Mouse (Mus musculus): ENCODE results near the gene Tufm. TPM values are rescaled to one million over a fixed set of nuclear protein-coding genes. Genes with fewer than 3 reads are reported as not detected.

Tufm gene
- total RNA-seq, 2 experiments from 2014 or later, result 77.2 to 78.8 TPM

- no peak for DNase-seq (ENCODE audit: extremely low spot score in 1 of 2, low spot score in 1 of 2)
Observed at GRCm38 (mm10) chr7:126496475-126496874, 9.3 kb downstream of the Tufm start.

GRCm38 (mm10) chr7:126497966-126498365, 10.8 kb downstream of the Tufm start:
- no peak for DNase-seq (ENCODE audit: extremely low spot score in 1 of 2, low spot score in 1 of 2)

GRCm38 (mm10) chr7:126499416-126499815, 12.3 kb downstream of the Tufm start:
- no peak for DNase-seq (ENCODE audit: extremely low spot score in 1 of 2, low spot score in 1 of 2)

- DNase-seq (ENCODE audit: extremely low spot score in 1 of 2, low spot score in 1 of 2), result no peak
Observed at GRCm38 (mm10) chr7:126501684-126502022, 14.5 kb downstream of the Tufm start.

GRCm38 (mm10) chr7:126502023-126502741, 15.0 kb downstream of the Tufm start:
- peak; percentile 87 to 94 for DNase-seq (ENCODE audit: extremely low spot score in 1 of 2, low spot score in 1 of 2)

GRCm38 (mm10) chr7:126502751-126503150, 15.6 kb downstream of the Tufm start:
- DNase-seq (ENCODE audit: extremely low spot score in 1 of 2, low spot score in 1 of 2), result no peak

GRCm38 (mm10) chr7:126503273-126503878, 16.2 kb downstream of the Tufm start, which contains the start of gene Atxn2l:
Gene Atxn2l, minus strand, starts transcription at chr7:126503437.
- peak; percentile 95 to 97 for DNase-seq (ENCODE audit: extremely low spot score in 1 of 2, low spot score in 1 of 2)

GRCm38 (mm10) chr7:126504913-126505312, 17.8 kb downstream of the Tufm start:
- no peak for DNase-seq (ENCODE audit: extremely low spot score in 1 of 2, low spot score in 1 of 2)

- no peak for DNase-seq (ENCODE audit: extremely low spot score in 1 of 2, low spot score in 1 of 2)
Observed at GRCm38 (mm10) chr7:126507126-126507778, 20.1 kb downstream of the Tufm start.

GRCm38 (mm10) chr7:126511287-126511686, 24.1 kb downstream of the Tufm start:
- no peak for DNase-seq (ENCODE audit: extremely low spot score in 1 of 2, low spot score in 1 of 2)

GRCm38 (mm10) chr7:126518261-126518941, 31.2 kb downstream of the Tufm start:
- DNase-seq (ENCODE audit: extremely low spot score in 1 of 2, low spot score in 1 of 2), result no peak

GRCm38 (mm10) chr7:126519513-126519912, 32.4 kb downstream of the Tufm start:
- DNase-seq (ENCODE audit: extremely low spot score in 1 of 2, low spot score in 1 of 2), result peak in 1 of 2 experiments; percentile 18

GRCm38 (mm10) chr7:126523316-126523715, 36.2 kb downstream of the Tufm start:
- DNase-seq (ENCODE audit: extremely low spot score in 1 of 2, low spot score in 1 of 2), result no peak

GRCm38 (mm10) chr7:126528166-126528577, 41.0 kb downstream of the Tufm start:
- DNase-seq (ENCODE audit: extremely low spot score in 1 of 2, low spot score in 1 of 2), result peak; percentile 11 to 28

- DNase-seq (ENCODE audit: extremely low spot score in 1 of 2, low spot score in 1 of 2), result no peak
Observed at GRCm38 (mm10) chr7:126533434-126533833, 46.3 kb downstream of the Tufm start.

GRCm38 (mm10) chr7:126535766-126536165, 48.6 kb downstream of the Tufm start:
- no peak for DNase-seq (ENCODE audit: extremely low spot score in 1 of 2, low spot score in 1 of 2)

- no peak for DNase-seq (ENCODE audit: extremely low spot score in 1 of 2, low spot score in 1 of 2)
Observed at GRCm38 (mm10) chr7:126536466-126536865, 49.3 kb downstream of the Tufm start.

- no peak for DNase-seq (ENCODE audit: extremely low spot score in 1 of 2, low spot score in 1 of 2)
Observed at GRCm38 (mm10) chr7:126537820-126538585, 50.8 kb downstream of the Tufm start.

Measured in layer of hippocampus, postnatal 25 days (tissue).